Mouse (Mus musculus): ENCODE measurements around the gene Stk40.

The Stk40 gene

GRCm38 (mm10) chr4:126099365-126099764 is 4.4 kb upstream of the Stk40 start:
- DNase-seq (ENCODE audit: low spot score): no peak

- DNase-seq (ENCODE audit: low spot score): no peak
These were observed 3.0 kb upstream of the Stk40 start for GRCm38 (mm10) chr4:126100764-126101163.

- DNase-seq (ENCODE audit: low spot score): peak; percentile 30
These were observed 1.5 kb upstream of the Stk40 start for GRCm38 (mm10) chr4:126102061-126102841.

- DNase-seq (ENCODE audit: low spot score): peak; percentile 70
These were observed 638 bp upstream of the Stk40 start for GRCm38 (mm10) chr4:126103057-126103581.

GRCm38 (mm10) chr4:126104261-126105075 is 711 bp downstream of the Stk40 start:
- DNase-seq (ENCODE audit: low spot score): peak; percentile 28

GRCm38 (mm10) chr4:126105131-126105783 is 1.5 kb downstream of the Stk40 start:
- no peak for DNase-seq (ENCODE audit: low spot score)

GRCm38 (mm10) chr4:126108061-126108740 is 4.4 kb downstream of the Stk40 start:
- DNase-seq (ENCODE audit: low spot score): no peak

GRCm38 (mm10) chr4:126109613-126110373 is 6.0 kb downstream of the Stk40 start:
- DNase-seq (ENCODE audit: low spot score): no peak

- DNase-seq (ENCODE audit: low spot score): peak; percentile 56
These were observed 6.8 kb downstream of the Stk40 start for GRCm38 (mm10) chr4:126110374-126111152.

- no peak for DNase-seq (ENCODE audit: low spot score)
These were observed 7.4 kb downstream of the Stk40 start for GRCm38 (mm10) chr4:126111153-126111549.

- no peak for DNase-seq (ENCODE audit: low spot score)
These were observed 9.5 kb downstream of the Stk40 start for GRCm38 (mm10) chr4:126113243-126113642.

- peak; percentile 79 for DNase-seq (ENCODE audit: low spot score)
These were observed 10.2 kb downstream of the Stk40 start for GRCm38 (mm10) chr4:126113943-126114342.

- DNase-seq (ENCODE audit: low spot score): no peak
These were observed 11.7 kb downstream of the Stk40 start for GRCm38 (mm10) chr4:126115411-126115810.

GRCm38 (mm10) chr4:126115871-126116521 is 12.2 kb downstream of the Stk40 start:
- no peak for DNase-seq (ENCODE audit: low spot score)

GRCm38 (mm10) chr4:126117116-126117515 is 13.4 kb downstream of the Stk40 start:
- no peak for DNase-seq (ENCODE audit: low spot score)

- DNase-seq (ENCODE audit: low spot score): no peak
These were observed 14.9 kb downstream of the Stk40 start for GRCm38 (mm10) chr4:126118651-126119050.

- DNase-seq (ENCODE audit: low spot score): no peak
These were observed 15.3 kb downstream of the Stk40 start for GRCm38 (mm10) chr4:126119051-126119450.

- no peak for DNase-seq (ENCODE audit: low spot score)
These were observed 16.3 kb downstream of the Stk40 start for GRCm38 (mm10) chr4:126120052-126120451.

- no peak for DNase-seq (ENCODE audit: low spot score)
These were observed 16.7 kb downstream of the Stk40 start for GRCm38 (mm10) chr4:126120506-126120905.

All from retina, embryonic 14.5 days (tissue).